In the genomic region with DNA sequence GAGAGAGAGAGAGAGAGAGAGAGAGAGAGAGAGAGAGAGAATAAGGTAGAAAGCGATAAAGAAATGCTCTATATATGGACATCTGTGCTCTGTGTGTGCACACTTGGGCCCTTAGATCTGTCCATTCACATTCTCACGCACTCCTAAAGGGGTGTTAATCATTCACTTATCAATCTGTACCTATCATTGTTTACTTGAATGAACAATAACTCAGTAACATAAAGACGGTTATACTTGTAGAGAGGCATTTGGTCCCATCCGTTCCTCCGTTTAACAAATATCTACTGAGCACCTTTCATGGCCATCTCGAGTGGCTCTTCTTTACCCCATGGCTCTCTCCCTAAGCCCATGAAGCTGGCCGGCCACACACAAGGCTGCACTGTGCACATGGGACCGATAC, we compare ENCODE assay signal across 18 mouse cellular contexts.
"Had no signal": no experiment of that assay in that cellular context is flagged by ENCODE, and none has a peak within 500 bp of the region (broad histone marks: within the 10 kb centered on the region; RNA-seq: fewer than 3 reads in every experiment).

No protein-coding gene starts in this region.

- H3K4me2 ChIP-seq: heart, embryonic 11.5 days; heart, embryonic 12.5 days; heart, embryonic 13.5 days; heart, embryonic 15.5 days; hindbrain, embryonic 12.5 days; hindbrain, embryonic 13.5 days; hindbrain, embryonic 14.5 days; hindbrain, embryonic 15.5 days; intestine, embryonic 15.5 days; kidney, embryonic 15.5 days had no signal

- H3K36me3 ChIP-seq: heart, embryonic 10.5 days; heart, embryonic 12.5 days; heart, embryonic 13.5 days; heart, embryonic 15.5 days; hindbrain, embryonic 10.5 days; hindbrain, embryonic 12.5 days; hindbrain, embryonic 13.5 days; hindbrain, embryonic 15.5 days; intestine, embryonic 15.5 days; kidney, embryonic 15.5 days had no signal

- H3K27ac ChIP-seq: heart, embryonic 10.5 days; heart, embryonic 13.5 days; heart, embryonic 15.5 days; hindbrain, embryonic 10.5 days; hindbrain, embryonic 12.5 days; hindbrain, embryonic 13.5 days; hindbrain, embryonic 14.5 days; hindbrain, embryonic 15.5 days; hindbrain, postnatal 0 days; intestine, embryonic 15.5 days; kidney, embryonic 15.5 days; kidney, postnatal 0 days; layer of hippocampus, adult 2 months had no signal

- H3K4me1 ChIP-seq: heart, embryonic 15.5 days; hindbrain, embryonic 15.5 days; intestine, embryonic 15.5 days had no signal

- H3K27me3 ChIP-seq: heart, embryonic 12.5 days; heart, embryonic 15.5 days; hindbrain, embryonic 12.5 days; hindbrain, embryonic 15.5 days; intestine, embryonic 15.5 days; kidney, embryonic 15.5 days had no signal

- DNase-seq: kidney, adult 11 months had no signal

- H3K9ac ChIP-seq: heart, embryonic 12.5 days; heart, embryonic 13.5 days; heart, embryonic 15.5 days; hindbrain, embryonic 12.5 days; hindbrain, embryonic 13.5 days; hindbrain, embryonic 14.5 days; hindbrain, embryonic 15.5 days; intestine, embryonic 15.5 days; kidney, embryonic 15.5 days had no signal

- H3K4me3 ChIP-seq: heart, embryonic 10.5 days; heart, embryonic 12.5 days; heart, embryonic 13.5 days; heart, embryonic 15.5 days; hindbrain, embryonic 10.5 days; hindbrain, embryonic 12.5 days; hindbrain, embryonic 13.5 days; hindbrain, embryonic 15.5 days; intestine, embryonic 15.5 days; kidney, embryonic 15.5 days; layer of hippocampus, adult 2 months had no signal

- H3K9me3 ChIP-seq: heart, embryonic 10.5 days; heart, embryonic 12.5 days; heart, embryonic 15.5 days; hindbrain, embryonic 13.5 days; hindbrain, embryonic 15.5 days; intestine, embryonic 15.5 days; kidney, embryonic 15.5 days had no signal

- ATAC-seq: hindbrain, embryonic 16.5 days; intestine, postnatal 0 days had no signal
